Mouse (Mus musculus) neural tube, embryonic 12.5 days (tissue): ENCODE measurements around the gene Ulbp1. TPM values are rescaled to one million over a fixed set of nuclear protein-coding genes. Genes with fewer than 3 reads are reported as not detected.

ENCODE experiments used
- ATAC-seq: fragments of 200-750 bp; cut with Nextera tagmentation; 2 replicates; pipeline ENCODE4 v1.8.0; 2017; ENCODE audit warnings: low read depth, mild to moderate bottlenecking, moderate TSS enrichment, moderate library complexity; ENCODE audit not compliant: low FRiP score
- H3K27ac ChIP-seq: fragments of 300-500 bp; sonication (generic); 2 replicates; pipeline ENCODE4 v1.5.1; 2016
- H3K27me3 ChIP-seq: fragments of 300-500 bp; sonication (generic); replicated peaks from 2 replicates; pipeline ENCODE4 v1.6.1; 2016; ENCODE audit warnings: mild to moderate bottlenecking
- H3K36me3 ChIP-seq: fragments of 300-500 bp; sonication (generic); 2 replicates; pipeline ENCODE4 v1.6.1; 2016; ENCODE audit warnings: mild to moderate bottlenecking
- H3K4me1 ChIP-seq: fragments of 300-500 bp; sonication (generic); 2 replicates; pipeline ENCODE4 v1.6.1; 2016
- H3K4me2 ChIP-seq: fragments of 300-500 bp; sonication (generic); replicated peaks from 2 replicates; pipeline ENCODE4 v1.6.1; 2016; ENCODE audit warnings: mild to moderate bottlenecking
- H3K4me3 ChIP-seq: fragments of 300-500 bp; sonication (generic); 2 replicates; pipeline ENCODE4 v1.5.1; 2016
- H3K9ac ChIP-seq: fragments of 300-500 bp; sonication (generic); 2 replicates; pipeline ENCODE4 v1.6.1; 2016; ENCODE audit warnings: mild to moderate bottlenecking
- H3K9me3 ChIP-seq: fragments of 300-500 bp; sonication (generic); 2 replicates; pipeline ENCODE4 v1.6.1; 2016; ENCODE audit warnings: mild to moderate bottlenecking
- WGBS: fragments of 180-500 bp; shearing (Covaris S2); methylation state at CpG from one replicate; pipeline ENCODE4 v1.1.7; 2016; 5-methylcytosine and 5-hydroxymethylcytosine counted together
- polyA plus RNA-seq: library from polyadenylated mRNA; unstranded; fragments of >200 nt; fragmentation: Nextera tagmentation; extraction: Ambion mirVana; gene quantifications from 2 replicates; pipeline ENCODE4 v1.2.1, GENCODE M21; 2016

Gene Ulbp1
- polyA plus RNA-seq, 1 experiment from 2014 or later = 1.1 TPM

DNA sequence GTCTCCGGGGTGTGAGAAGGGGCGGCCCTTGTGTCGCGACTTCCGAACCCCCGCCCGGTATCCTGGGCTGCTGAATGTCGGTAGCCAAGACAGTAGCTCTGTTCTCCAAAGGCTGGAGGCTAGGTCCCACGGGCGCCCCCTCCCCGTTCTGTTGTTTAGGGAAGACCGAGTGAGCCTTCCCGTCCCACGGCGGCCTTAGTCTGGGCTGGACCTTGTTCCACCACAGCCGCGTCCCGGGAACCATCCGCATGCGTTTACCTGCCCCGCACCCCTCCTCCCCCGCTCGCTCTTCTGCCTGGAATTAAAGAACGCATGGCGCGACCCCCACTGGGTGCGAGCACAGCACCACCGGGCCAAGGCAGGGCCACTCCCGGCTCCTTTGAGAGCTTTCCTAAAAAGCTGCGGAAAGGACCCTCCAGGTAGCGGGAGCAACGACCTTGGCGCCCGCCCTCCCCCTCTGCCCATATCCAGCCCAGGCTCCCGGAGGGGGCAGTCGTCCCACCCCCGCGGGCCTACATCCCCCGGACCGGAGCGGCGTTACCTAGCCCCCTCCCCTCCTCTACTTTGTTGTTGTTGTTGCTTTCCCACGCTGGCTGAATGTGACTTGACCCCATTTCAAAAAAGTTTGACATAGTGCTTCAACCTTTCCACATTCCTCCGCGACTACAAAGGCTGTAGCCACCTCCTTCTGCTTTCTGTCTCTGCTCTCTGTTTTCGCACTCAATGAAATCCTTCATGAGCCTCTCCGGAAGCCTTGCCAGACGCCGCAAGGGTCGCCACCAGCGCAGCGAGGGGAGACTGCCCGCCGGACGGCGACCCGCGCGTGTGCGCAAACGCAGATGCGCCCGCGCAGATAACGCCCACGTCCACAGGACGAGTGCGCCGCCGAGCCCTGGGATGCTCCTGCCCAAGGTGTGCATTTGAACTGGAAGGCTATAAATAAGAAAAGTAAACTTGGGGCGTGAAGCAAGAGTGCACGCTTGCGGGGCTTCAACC is 81.2 kb downstream of the Ulbp1 start:
- H3K36me3 ChIP-seq = no peaks in the 10 kb centered on the region
- H3K27me3 ChIP-seq = peaks cover 41% of the 10 kb centered on the region
- ATAC-seq = peak; percentile 46
- WGBS = under 1% methylated on average over 73 of the region's 73 CpGs
- H3K4me1 ChIP-seq = peaks cover 25% of the 10 kb centered on the region
- peak overlapping the region; percentile 88 for H3K4me2 ChIP-seq
- H3K27ac ChIP-seq = no peak overlapping the region
- no peaks in the 10 kb centered on the region for H3K9me3 ChIP-seq
- no peak overlapping the region; the same call in 1 of the 2 replicates for H3K9ac ChIP-seq
- H3K4me3 ChIP-seq = peak overlapping the region; percentile 45

DNA sequence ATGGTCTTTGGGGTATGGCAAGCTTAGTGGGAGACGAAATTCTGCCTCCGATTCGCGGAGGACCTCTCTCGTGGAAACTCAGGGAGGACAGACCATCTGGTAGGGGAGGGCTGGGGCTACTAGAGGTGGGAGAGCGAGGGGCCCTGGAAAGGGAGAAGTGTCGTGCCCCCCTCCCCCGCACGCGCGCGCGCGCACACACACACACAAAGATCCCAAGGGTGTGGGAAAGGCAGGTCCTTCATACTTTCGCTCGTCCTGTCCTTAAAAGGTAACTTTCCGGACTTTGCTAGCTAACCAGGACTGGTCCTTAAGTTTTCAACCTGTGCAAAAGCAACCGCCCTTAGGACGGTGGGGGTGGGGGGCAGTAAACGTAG is 81.9 kb downstream of the Ulbp1 start:
- peak overlapping the region; percentile 88 for H3K4me2 ChIP-seq
- peak overlapping the region; percentile 45 for H3K4me3 ChIP-seq
- no peaks in the 10 kb centered on the region for H3K9me3 ChIP-seq
- peak; percentile 63 for ATAC-seq
- no peak overlapping the region for H3K27ac ChIP-seq
- H3K9ac ChIP-seq = no peak overlapping the region; the same call in 1 of the 2 replicates
- H3K4me1 ChIP-seq = peaks cover 25% of the 10 kb centered on the region
- 0% methylated on average over 17 of the region's 20 CpGs for WGBS
- no peaks in the 10 kb centered on the region for H3K36me3 ChIP-seq
- peaks cover 41% of the 10 kb centered on the region for H3K27me3 ChIP-seq

DNA sequence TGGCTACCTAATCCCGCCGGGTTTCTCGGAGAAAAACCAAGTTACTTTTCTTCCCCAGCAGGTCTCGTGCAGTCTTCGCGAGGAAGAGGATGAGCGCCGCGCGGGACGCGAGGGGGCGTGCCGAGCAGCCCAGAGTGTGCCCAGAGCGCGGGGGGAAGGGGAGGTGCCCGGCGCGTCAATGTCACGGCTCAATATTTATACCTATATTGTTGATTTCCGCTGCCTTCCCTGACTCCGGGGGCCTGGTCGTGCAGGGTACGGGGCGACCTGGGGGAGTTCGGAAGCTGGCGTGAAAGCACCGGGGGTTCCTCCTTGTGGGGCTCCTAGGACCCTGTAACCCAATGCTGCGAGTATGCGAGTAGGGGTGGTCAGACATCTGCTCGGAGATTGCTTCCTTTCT is 82.3 kb downstream of the Ulbp1 start:
- peak; percentile 81 for ATAC-seq
- Histone ChIP-seq H3K4me1 (peaks cover 25% of the 10 kb centered on the region), H3K27me3 (peaks cover 41% of the 10 kb centered on the region)

More for the DNA sequence above, 82.3 kb downstream of the Ulbp1 start:
- H3K9me3 ChIP-seq = no peaks in the 10 kb centered on the region
- H3K9ac ChIP-seq = peak overlapping the region; percentile 44
- no peaks in the 10 kb centered on the region for H3K36me3 ChIP-seq
- under 1% methylated on average over 31 of the region's 31 CpGs for WGBS
- H3K27ac ChIP-seq = no peak overlapping the region
- peak overlapping the region; percentile 88 for H3K4me2 ChIP-seq
- H3K4me3 ChIP-seq = peak overlapping the region; percentile 45

Other genes with a start within 250 kb of the Ulbp1 start
- gene Lrp11, start 116.2 kb upstream of the Ulbp1 start, polyA plus RNA-seq = 21.9 and 27.1 TPM in 2 replicates
- 40.5 and 43.2 TPM in 2 replicates for gene Nup43, start 193.9 kb upstream of the Ulbp1 start, polyA plus RNA-seq
- 143 and 153 TPM in 2 replicates for gene Pcmt1, start 207.5 kb upstream of the Ulbp1 start, polyA plus RNA-seq
- gene Lats1, start 207.6 kb upstream of the Ulbp1 start, polyA plus RNA-seq = 12.7 and 13.7 TPM in 2 replicates